Mouse (Mus musculus) bone marrow macrophage, adult 2 months (primary cell): ENCODE data around the gene Fam171a2. TPM values are rescaled to one million over a fixed set of nuclear protein-coding genes. Genes with fewer than 3 reads are reported as not detected.
A peak's percentile ranks its signal among the peaks of the same experiment; 100 is the strongest.

Source experiments
- H3K27ac ChIP-seq: 2 replicates; pipeline ENCODE4 v1.5.1; 2012; ENCODE audit warnings: low read depth, low read length; ENCODE audit not compliant: insufficient read depth
- H3K4me1 ChIP-seq: 2 replicates; pipeline ENCODE4 v1.6.1; 2012; ENCODE audit warnings: low read length; ENCODE audit not compliant: control insufficient read depth, insufficient read depth
- H3K4me3 ChIP-seq: 2 replicates; pipeline ENCODE4 v1.5.1; 2012; ENCODE audit warnings: mild to moderate bottlenecking, low read length, moderate library complexity; ENCODE audit not compliant: insufficient read depth
- CTCF ChIP-seq: IDR thresholded peaks from 2 replicates; pipeline ENCODE4 v1.5.1; 2012; ENCODE audit warnings: low read depth, mild to moderate bottlenecking, low read length, moderate library complexity
- POLR2A ChIP-seq: IDR thresholded peaks from 2 replicates; pipeline ENCODE4 v1.6.1; 2012; ENCODE audit warnings: mild to moderate bottlenecking, low read depth, low read length, borderline replicate concordance
- polyA plus RNA-seq: library from polyadenylated mRNA; stranded (reverse); fragments of >200 nt; gene quantifications from 2 replicates; pipeline ENCODE4 v1.2.4, GENCODE M21; 2012; ENCODE audit not compliant: missing spikeins, insufficient read depth, insufficient read length

The Fam171a2 gene
- polyA plus RNA-seq = not detected in 2 replicates

DNA sequence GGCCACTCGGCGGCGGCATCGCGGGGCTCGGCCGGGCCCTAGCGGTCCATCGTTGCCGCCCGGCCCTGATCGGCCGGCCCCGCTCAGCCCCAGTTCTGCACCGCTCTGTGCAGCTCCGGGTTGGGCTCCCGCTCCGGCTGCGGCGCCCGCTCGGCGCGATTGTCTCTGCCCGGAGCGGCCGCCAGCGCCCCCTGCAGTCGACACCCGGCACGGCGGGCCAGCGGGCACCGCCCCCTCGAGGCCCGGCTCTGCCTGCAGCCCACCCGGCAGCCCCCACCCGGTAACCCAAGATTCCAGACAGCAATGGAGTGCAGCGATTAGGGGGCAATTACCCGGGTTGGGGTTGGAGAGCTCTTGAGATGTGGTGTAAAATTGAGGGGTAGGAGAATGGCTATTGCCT lies at the start of gene Fam171a2:
Gene Fam171a2 (minus strand): TSS at position 186 of the 400 bp plus-strand sequence.
- TF ChIP-seq CTCF (peak; percentile 65), POLR2A (no peak)
- no peak within 1 kb of the TSS for H3K27ac ChIP-seq
- H3K4me1 ChIP-seq = peaks cover 5% of the 10 kb centered on the region
- H3K4me3 ChIP-seq = peak within 1 kb of the TSS; percentile 53

DNA sequence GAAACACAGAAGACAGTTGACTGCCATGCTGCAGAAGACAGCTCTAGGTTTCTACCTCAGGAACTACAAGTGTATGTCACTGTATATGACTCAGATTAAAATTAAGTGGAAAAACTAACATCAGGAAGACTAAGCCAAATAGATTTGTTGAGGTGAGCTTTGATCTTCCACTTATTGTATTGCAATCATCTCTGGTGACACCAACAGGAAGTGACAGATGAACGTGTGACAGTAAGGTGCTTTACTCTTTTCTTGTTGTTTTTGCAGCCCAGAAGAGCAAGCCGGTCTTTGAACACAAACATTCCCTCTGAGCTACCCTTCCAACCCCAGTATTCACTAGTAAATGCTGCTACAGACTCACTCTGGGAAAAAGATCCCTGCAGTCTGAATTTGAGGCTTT lies 49.2 kb upstream of the Fam171a2 start:
- TF ChIP-seq CTCF (no peak), POLR2A (no peak)
- H3K4me3 ChIP-seq = no peak overlapping the region
- peak overlapping the region; percentile 30; the same call in 1 of the 2 replicates for H3K27ac ChIP-seq
- H3K4me1 ChIP-seq = peaks cover 12% of the 10 kb centered on the region

DNA sequence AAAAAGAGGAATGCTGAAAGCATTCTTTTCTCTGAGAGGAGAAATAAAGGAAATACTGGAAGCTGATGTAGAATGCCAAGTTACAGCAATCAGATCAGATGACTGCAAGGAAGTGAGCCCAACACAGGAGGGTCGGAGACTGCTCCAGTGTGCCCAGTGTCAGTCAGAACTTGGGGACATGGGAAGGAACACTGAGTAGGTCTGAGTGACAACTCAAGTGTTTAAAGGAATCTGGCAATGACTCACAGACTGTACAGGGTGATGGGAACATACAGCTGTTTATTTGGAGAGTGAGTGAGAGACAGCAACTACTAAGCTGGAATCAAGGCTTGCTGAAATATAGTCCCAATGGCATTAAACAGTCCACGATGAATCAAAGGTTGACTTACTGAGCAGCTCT lies 48.7 kb upstream of the Fam171a2 start:
- TF ChIP-seq POLR2A (no peak), CTCF (no peak)

DNA sequence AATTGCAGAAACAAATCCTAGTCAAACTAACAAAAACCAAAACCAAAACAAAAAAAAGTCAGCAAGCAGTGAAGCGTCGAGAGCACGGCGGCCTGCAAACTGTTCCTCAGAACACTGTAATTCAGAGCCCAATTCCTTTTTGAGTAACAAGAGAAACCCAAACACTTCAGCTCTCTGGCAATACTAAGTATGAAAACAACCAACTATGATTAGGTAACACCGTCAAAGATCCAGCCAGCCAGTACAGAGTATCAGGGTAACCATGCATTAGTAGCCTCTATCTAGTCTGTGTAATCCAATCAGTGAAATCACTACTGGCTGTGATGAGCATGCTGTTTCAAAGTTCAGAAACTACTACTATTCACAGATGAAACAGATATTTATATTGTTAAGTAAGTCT lies 48.3 kb upstream of the Fam171a2 start:
- Histone ChIP-seq H3K4me1 (peaks cover 12% of the 10 kb centered on the region), H3K27ac (no peak overlapping the region), H3K4me3 (no peak overlapping the region)
- TF ChIP-seq POLR2A = no peak
- TF ChIP-seq CTCF = no peak

More for the DNA sequence above, 48.7 kb upstream of the Fam171a2 start:
- Histone ChIP-seq H3K4me3 (no peak overlapping the region), H3K27ac (peak overlapping the region; percentile 30; the same call in 1 of the 2 replicates), H3K4me1 (peaks cover 12% of the 10 kb centered on the region)

DNA sequence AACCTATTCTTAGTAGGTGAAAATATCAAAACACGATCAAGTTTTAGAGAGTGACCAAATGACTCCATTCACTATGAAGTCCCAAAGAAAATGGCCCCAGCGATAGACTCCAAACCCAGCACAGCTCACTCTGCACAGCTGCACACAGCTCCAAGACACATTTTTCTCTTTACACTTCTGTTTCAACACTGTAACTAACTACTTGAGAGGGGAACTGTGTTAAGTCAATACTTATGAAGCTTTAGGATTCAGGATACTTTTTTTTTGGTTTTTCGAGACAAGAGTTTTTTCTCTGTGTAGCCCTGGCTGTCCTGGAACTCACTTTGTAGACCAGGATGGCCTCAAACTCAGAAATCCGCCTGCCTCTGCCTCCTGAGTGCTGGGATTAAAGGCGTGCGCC lies 47.6 kb upstream of the Fam171a2 start:
- no peak overlapping the region for H3K27ac ChIP-seq
- no peak overlapping the region for H3K4me3 ChIP-seq
- peaks cover 12% of the 10 kb centered on the region for H3K4me1 ChIP-seq
- TF ChIP-seq CTCF (no peak), POLR2A (no peak)

DNA sequence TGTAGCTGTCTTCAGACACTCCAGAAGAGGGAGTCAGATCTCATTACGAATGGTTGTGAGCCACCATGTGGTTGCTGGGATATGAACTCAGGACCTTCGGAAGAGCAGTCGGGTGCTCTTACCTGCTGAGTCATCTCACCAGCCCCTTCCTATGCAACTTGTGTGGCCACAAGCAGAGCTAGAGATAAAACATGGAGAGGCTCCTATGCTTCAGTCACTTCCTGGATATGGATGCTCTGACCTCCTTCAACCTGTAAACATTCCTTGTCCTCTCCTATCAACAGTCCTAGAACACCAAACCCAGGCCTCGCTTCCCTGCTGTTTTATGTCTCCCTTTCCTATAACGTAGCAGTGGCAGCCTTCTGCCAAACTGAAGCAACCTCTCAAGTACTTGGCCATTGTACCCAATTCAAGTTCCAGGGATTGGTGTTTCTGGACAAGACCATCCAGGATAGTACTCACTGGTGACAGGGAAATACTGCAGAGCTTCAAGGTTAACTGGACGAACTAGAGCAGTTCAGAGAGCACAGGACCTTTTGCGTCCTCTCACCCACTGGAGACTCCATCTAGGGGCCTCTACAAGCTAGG lies 46.7 kb upstream of the Fam171a2 start:
- H3K27ac ChIP-seq = no peak overlapping the region
- H3K4me1 ChIP-seq = peaks cover 12% of the 10 kb centered on the region
- no peak overlapping the region for H3K4me3 ChIP-seq
- TF ChIP-seq POLR2A (no peak), CTCF (no peak)

DNA sequence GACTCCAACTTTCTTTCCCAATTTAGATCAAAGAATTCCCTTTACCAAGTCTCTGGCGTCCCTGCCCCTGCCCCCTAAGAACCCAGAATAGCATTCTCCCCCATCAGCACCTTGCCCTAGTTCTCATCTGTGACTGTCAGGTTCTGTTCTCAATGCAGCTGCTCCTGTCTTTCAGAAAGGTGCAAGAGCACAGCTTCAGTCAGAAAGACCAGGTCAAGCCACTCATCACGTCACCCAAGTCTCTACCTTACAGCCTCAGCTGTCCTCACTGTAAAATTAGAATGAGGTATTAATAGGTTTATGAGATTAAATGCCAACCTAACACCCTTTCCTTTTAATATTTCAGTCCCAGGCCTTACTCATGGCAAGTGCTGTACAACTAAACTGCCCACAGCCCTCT lies 45.8 kb upstream of the Fam171a2 start:
- Histone ChIP-seq H3K4me1 (peaks cover 12% of the 10 kb centered on the region), H3K27ac (no peak overlapping the region), H3K4me3 (no peak overlapping the region)
- no peak for TF ChIP-seq CTCF
- TF ChIP-seq POLR2A = no peak

DNA sequence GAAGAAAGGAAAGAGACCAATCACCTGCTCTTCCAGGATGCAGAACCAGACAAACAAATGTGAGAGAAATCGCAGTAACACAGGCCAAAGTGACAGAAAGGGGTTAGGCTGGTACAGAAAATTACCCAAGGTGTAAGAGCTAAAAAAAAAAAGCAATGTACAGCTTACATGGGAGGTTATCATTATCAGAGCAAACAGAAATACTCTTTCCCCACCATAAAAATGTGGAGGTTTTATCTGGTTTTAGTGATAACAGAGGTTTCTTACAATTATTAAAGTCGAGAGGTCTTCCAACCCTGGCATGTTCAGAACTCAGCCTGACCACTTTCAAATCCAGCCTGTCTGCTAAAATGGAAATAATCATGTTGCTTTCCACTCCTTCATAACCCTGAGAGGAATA lies 40.4 kb upstream of the Fam171a2 start:
- no peak overlapping the region for H3K27ac ChIP-seq
- H3K4me3 ChIP-seq = no peak overlapping the region
- no peak for TF ChIP-seq CTCF
- TF ChIP-seq POLR2A = no peak
- no peaks in the 10 kb centered on the region for H3K4me1 ChIP-seq

DNA sequence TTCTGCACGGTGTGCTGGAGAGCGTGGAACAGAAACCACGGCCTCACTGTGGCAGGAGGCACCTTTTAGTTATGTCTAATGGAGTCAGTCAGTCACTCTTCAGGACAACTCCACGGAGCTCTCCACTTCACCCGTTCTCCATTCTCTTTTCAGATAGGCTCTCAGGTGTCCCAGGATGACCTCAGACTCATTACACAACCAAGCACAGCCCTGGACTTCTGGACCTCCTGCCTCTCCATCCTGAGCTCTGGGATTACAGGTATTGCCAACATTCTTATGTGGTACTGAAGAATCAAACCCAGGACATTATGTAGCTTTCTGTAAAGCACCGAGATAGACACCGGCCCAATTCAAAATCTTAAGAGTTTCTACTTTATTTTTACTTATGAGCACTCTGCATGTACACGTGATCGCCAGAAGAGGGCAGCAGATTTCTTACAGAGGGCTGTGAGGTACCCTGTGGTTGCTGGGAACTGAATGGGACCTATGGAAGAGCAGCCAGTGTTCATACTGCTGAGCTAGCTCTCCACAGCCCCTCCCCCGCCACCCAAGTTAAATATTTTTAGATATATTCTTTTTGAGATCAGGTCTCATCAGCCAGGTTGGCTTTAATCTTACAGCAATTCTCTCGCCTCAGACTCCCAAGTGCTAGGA lies 39.4 kb upstream of the Fam171a2 start:
- TF ChIP-seq POLR2A (no peak), CTCF (peak; percentile 49)

DNA sequence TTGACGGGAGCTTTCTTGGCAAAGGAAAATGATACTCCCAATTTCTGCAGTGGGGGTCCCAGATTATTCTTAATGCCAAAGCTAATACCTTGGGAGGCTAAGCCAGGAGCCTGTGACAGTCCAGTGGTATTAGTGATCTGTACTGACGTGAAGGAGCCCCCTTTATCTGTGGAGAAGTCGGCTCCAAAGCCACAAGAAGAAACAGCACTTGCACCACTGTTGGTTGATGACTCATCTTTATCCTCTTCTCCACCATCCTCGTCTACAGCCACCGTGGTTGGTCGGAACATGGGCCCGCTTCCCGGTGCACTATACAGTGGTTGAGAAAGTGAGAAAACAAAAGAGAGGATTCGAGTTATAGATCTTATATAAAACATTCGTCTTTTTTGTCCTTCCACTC lies 34.3 kb upstream of the Fam171a2 start:
- Histone ChIP-seq H3K4me3 (no peak overlapping the region), H3K27ac (no peak overlapping the region), H3K4me1 (no peaks in the 10 kb centered on the region)
- TF ChIP-seq POLR2A (no peak), CTCF (no peak)

More for the DNA sequence above, 39.4 kb upstream of the Fam171a2 start:
- no peaks in the 10 kb centered on the region for H3K4me1 ChIP-seq
- no peak overlapping the region for H3K27ac ChIP-seq
- no peak overlapping the region for H3K4me3 ChIP-seq

DNA sequence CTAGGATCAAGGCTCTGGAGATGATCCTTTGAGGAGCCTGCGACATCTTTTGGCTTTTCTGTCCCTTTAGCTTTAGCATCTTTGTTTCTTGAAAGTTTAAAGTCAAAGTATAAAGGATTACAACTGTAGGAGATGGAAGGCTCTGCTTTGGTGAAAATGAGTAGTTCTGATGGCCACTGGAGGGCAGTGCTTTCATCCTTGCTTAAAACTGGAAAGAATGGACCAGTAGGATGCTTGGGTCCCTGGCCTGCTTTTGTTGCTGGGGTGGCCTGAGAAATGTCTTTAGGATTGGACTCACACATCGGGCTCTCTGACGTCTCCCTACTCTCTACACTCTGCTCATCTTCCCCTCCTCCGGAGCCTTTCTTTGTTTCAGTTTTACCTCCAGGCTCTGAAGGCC lies 33.4 kb upstream of the Fam171a2 start:
- TF ChIP-seq POLR2A (no peak), CTCF (no peak)
- Histone ChIP-seq H3K4me3 (no peak overlapping the region), H3K4me1 (no peaks in the 10 kb centered on the region), H3K27ac (no peak overlapping the region)
